27 mouse cellular contexts compared by ENCODE assay signal in the genomic region with DNA sequence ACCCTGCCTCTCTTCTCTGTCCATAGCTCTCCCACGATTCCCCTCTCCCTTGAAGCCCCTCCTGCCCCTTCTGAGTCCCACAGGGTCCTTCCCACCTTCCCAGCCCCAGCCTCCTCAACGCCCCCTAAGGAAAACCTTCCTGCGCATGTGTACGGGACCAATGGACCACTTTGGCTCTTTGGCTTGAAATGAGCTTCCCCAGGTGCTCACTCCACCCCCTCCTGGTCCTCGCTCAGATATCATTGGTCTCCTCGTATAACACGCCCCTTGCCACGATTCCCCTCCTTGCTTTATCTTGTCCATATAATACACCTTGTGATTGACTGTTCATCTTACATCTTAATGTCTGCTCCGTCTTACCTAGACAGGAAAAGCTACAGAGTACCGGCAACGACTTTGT.
"Had no signal": no experiment of that assay in that cellular context is flagged by ENCODE, and none has a peak within 500 bp of the region (broad histone marks: within the 10 kb centered on the region; RNA-seq: fewer than 3 reads in every experiment).

No protein-coding gene starts in this region.

- H3K9me3 ChIP-seq: embryonic facial prominence, embryonic 10.5 days; embryonic facial prominence, embryonic 12.5 days; embryonic facial prominence, embryonic 13.5 days; embryonic facial prominence, embryonic 15.5 days; forebrain, embryonic 10.5 days; forebrain, embryonic 12.5 days; forebrain, embryonic 15.5 days had no signal

- H3K27me3 ChIP-seq: embryonic facial prominence, embryonic 12.5 days; embryonic facial prominence, embryonic 13.5 days; embryonic facial prominence, embryonic 15.5 days; forebrain, embryonic 15.5 days had no signal

- H3K36me3 ChIP-seq: embryonic facial prominence, embryonic 10.5 days; embryonic facial prominence, embryonic 12.5 days; embryonic facial prominence, embryonic 13.5 days; embryonic facial prominence, embryonic 15.5 days; forebrain, embryonic 10.5 days; forebrain, embryonic 12.5 days; forebrain, embryonic 15.5 days had no signal

- H3K4me2 ChIP-seq: embryonic facial prominence, embryonic 12.5 days; embryonic facial prominence, embryonic 13.5 days; embryonic facial prominence, embryonic 15.5 days; forebrain, embryonic 12.5 days; forebrain, embryonic 13.5 days; forebrain, embryonic 15.5 days had no signal

- H3K27ac ChIP-seq: embryonic facial prominence, embryonic 10.5 days; embryonic facial prominence, embryonic 12.5 days; embryonic facial prominence, embryonic 13.5 days; embryonic facial prominence, embryonic 15.5 days; forebrain, embryonic 10.5 days; forebrain, embryonic 12.5 days; forebrain, embryonic 13.5 days; forebrain, embryonic 15.5 days; gastrocnemius, adult 2 months; heart, adult 2 months had no signal

- H3K4me1 ChIP-seq: embryonic facial prominence, embryonic 12.5 days; embryonic facial prominence, embryonic 13.5 days; embryonic facial prominence, embryonic 15.5 days; forebrain, embryonic 13.5 days; forebrain, embryonic 15.5 days had no signal

- H3K9ac ChIP-seq: embryonic facial prominence, embryonic 12.5 days; embryonic facial prominence, embryonic 13.5 days; embryonic facial prominence, embryonic 15.5 days; forebrain, embryonic 12.5 days; forebrain, embryonic 13.5 days; forebrain, embryonic 15.5 days; forebrain, postnatal 0 days had no signal

- H3K4me3 ChIP-seq: embryonic facial prominence, embryonic 10.5 days; embryonic facial prominence, embryonic 12.5 days; embryonic facial prominence, embryonic 13.5 days; embryonic facial prominence, embryonic 15.5 days; erythroblast, embryonic 14.5 days; forebrain, embryonic 10.5 days; forebrain, embryonic 12.5 days; forebrain, embryonic 13.5 days; forebrain, embryonic 15.5 days; gastrocnemius, adult 2 months; heart, adult 2 months had no signal

- DNase-seq: cerebellum, adult 8-10 months; cerebellum, adult 9-10 months; cerebellum, adult 9-11 months; cerebellum, postnatal 10 days; cerebellum, postnatal 14 days; cerebellum, postnatal 25 days; cerebellum, postnatal 36 days; embryo, embryonic 11 days; forebrain, postnatal 0 days; gastrocnemius, adult 2 months; gastrocnemius, postnatal 10 days; gastrocnemius, postnatal 14 days; gastrocnemius, postnatal 25 days; gastrocnemius, postnatal 36 days; heart, adult 18-20 months; heart, adult 2 months had no signal

- ATAC-seq: forebrain, embryonic 13.5 days; forebrain, embryonic 14.5 days; forebrain, embryonic 15.5 days; forebrain, embryonic 16.5 days; forebrain, postnatal 0 days had no signal
